In the genomic region with DNA sequence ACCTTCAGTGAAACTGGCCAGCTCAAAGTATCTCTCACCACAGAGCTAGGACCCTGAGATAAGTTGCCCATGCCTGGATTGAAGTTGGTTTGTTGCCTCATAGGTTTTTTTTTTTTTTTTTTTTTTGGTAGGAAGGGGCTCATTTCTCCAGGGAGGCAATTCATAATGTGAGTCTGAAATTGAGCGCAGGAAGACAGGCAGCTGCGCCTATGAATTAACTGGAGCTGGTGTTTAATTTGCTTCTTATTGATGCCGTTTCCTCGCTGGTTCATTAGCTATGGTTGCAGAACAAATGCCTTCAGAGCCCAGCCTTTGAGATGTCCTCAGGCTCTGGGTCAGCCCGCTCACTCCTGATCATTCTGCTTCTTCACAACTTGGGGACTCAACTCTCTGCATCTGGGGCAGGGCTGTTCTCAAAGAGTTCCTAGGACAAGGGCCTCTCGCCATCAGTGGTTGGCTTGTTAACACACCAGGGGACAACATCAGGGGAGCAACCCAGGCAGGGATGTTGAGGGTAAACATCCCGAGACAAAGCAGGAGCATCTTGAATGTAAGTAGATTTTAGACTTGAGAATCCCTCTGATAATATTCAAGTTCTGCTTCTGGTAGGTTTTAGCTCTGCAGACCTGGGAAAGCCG, we compare ENCODE assay signal across 14 mouse cellular contexts.
"Had no signal": no experiment of that assay in that cellular context is flagged by ENCODE, and none has a peak within 500 bp of the region (broad histone marks: within the 10 kb centered on the region; RNA-seq: fewer than 3 reads in every experiment).

No protein-coding gene starts in this region.

- DNase-seq: kidney, adult 8-10 months; kidney, postnatal 36 days; layer of hippocampus, adult 9-11 months; liver; liver, embryonic 13.5 days; liver, postnatal 0 days; lung, postnatal 14 days; thymus, postnatal 4 days had no signal

- H3K9ac ChIP-seq: limb, embryonic 12.5 days; liver, embryonic 13.5 days; liver, postnatal 0 days; lung, embryonic 15.5 days; midbrain, embryonic 15.5 days had no signal

- H3K4me3 ChIP-seq: limb, embryonic 12.5 days; liver, embryonic 13.5 days; lung, embryonic 15.5 days; megakaryocyte, embryonic 14.5 days; midbrain, embryonic 15.5 days had no signal

- ATAC-seq: liver, postnatal 0 days; midbrain, embryonic 15.5 days had no signal

- H3K27me3 ChIP-seq: limb, embryonic 12.5 days; liver, embryonic 13.5 days; lung, embryonic 15.5 days; megakaryocyte, embryonic 14.5 days; midbrain, embryonic 15.5 days had no signal

- H3K36me3 ChIP-seq: limb, embryonic 12.5 days; liver, embryonic 13.5 days; lung, embryonic 15.5 days; midbrain, embryonic 15.5 days had no signal

- H3K9me3 ChIP-seq: limb, embryonic 12.5 days; liver, embryonic 13.5 days; lung, embryonic 15.5 days; midbrain, embryonic 15.5 days had no signal

- H3K4me1 ChIP-seq: limb, embryonic 12.5 days; liver, embryonic 13.5 days; lung, embryonic 15.5 days; megakaryocyte, embryonic 14.5 days had no signal

- H3K4me2 ChIP-seq: limb, embryonic 12.5 days; liver, embryonic 13.5 days; lung, embryonic 15.5 days; midbrain, embryonic 15.5 days had no signal

- H3K27ac ChIP-seq: limb, embryonic 12.5 days; liver, embryonic 13.5 days; lung, embryonic 15.5 days; macrophage; stomach, postnatal 0 days had no signal
